Mouse (Mus musculus) megakaryocyte progenitor cell, adult 5-6 weeks (primary cell): ENCODE data around the gene Tmem151b. TPM values are rescaled to one million over a fixed set of nuclear protein-coding genes. Genes with fewer than 3 reads are reported as not detected.

ENCODE experiments used
- ATAC-seq: replicated peaks from 2 replicates; pipeline ENCODE4 v1.8.0; 2016; ENCODE audit warnings: mild to moderate bottlenecking, moderate TSS enrichment, inconsistent platforms; ENCODE audit not compliant: poor library complexity
- total RNA-seq, 2 experiments: library from RNA; stranded (forward) in 1 of 2; stranded (reverse) in 1 of 2; fragments of 157-497, 149-512 nt in 1 of 2; fragments of 200-1000 nt in 1 of 2; gene quantifications; 2 replicates each; pipeline versions ENCODE4 v1.2.3 to v1.2.4; 2015 to 2017

The Tmem151b gene
- total RNA-seq (2015) = 0.12 TPM in 1 of 2 replicates, not detected in the other
- 0.12 TPM in 1 of 2 replicates, not detected in the other for total RNA-seq (2017)

- ATAC-seq = no peak
These were observed at the start of gene Tmem151b for GRCm38 (mm10) chr17:45549617-45550181. Gene Tmem151b (minus strand): TSS chr17:45549677.

DNA sequence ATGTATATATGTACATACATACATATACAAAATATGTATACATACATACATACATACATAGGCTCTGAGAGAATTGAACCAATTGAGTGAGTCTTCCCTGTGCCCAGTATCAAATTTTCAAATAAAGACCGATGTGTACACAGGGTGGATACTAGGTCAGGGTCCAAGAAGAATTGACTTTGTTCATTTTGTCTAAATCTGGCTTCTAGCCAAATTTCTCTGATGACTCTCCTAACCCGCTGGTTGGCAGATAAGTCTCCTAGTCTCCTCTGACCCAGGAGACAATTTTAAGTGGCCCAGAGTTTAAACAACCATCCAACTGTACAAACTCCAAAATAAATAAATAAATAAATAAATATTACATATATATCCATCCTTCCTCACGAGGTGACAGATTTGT is 49.4 kb upstream of the Tmem151b start:
- ATAC-seq = no peak

GRCm38 (mm10) chr17:45598376-45598775 is 48.9 kb upstream of the Tmem151b start:
- no peak for ATAC-seq

GRCm38 (mm10) chr17:45597787-45598186 is 48.3 kb upstream of the Tmem151b start:
- ATAC-seq = peak; percentile 12; the same call in 1 of the 2 replicates

- peak; percentile 64 for ATAC-seq
These were observed 47.3 kb upstream of the Tmem151b start for GRCm38 (mm10) chr17:45596631-45597396.

GRCm38 (mm10) chr17:45595736-45596390 is 46.4 kb upstream of the Tmem151b start:
- ATAC-seq = no peak

GRCm38 (mm10) chr17:45594881-45595735 is 45.6 kb upstream of the Tmem151b start:
- peak; percentile 36 for ATAC-seq

DNA sequence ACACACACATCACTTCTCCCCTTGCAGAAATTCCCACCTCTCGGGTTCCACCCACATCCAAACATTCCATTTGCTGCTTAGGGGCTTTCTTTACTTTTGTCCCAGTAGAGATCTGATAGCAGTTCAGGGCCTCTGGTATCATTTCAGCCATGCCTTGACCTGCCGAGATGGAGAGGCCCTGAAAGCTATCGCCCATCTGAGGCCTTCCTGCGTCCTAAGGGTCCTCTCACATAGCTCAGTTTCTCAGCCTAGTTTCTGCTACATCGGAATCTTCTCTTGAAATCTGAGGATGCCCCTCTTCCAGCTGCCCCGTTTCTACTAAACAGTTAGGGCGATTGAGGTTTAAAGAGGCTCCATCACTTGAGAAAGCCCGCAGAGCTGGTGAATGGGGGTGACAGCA is 44.7 kb upstream of the Tmem151b start:
- ATAC-seq = no peak

GRCm38 (mm10) chr17:45593479-45593878 is 44.0 kb upstream of the Tmem151b start:
- peak; percentile 42 for ATAC-seq

DNA sequence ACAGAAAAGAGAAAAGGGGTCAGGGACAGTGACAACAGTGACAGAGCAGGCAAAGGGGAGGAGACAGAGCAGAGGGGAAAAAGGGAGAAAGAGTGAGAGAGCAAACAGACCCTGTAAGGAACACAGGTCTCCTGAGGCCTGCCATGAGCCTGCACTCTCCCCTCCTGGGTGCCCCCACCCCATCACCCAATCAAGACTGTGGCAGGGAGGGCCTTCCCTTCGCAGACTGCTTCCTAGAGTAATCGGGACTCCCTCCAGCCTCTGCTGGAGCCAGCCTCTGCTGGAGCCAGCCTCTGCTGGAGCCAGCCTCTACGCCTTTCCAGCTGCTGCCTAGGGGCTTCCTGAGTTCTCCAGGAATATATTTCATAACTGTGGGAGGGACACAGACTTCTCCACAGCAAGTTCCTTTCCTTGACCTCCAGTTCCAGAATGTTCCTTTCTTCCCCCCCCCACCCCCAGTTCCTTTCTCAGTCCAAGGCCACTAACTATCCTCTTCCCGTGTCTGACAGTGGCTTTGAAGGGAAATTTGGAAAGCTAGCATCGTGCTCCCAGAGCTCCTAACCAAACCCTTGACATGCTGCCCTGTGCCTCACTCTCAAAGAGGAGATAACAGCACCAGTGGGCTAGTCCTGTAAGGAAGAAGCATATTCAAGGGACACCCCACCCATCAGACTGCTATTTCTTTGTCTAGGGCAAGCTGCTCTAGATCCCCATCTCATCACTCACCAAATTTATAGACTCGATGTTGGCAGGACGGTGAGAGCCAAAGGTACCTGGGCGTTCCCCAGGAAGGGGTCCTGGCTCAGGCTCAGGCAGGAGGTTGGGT is 43.3 kb upstream of the Tmem151b start:
- peak; percentile 19 for ATAC-seq

DNA sequence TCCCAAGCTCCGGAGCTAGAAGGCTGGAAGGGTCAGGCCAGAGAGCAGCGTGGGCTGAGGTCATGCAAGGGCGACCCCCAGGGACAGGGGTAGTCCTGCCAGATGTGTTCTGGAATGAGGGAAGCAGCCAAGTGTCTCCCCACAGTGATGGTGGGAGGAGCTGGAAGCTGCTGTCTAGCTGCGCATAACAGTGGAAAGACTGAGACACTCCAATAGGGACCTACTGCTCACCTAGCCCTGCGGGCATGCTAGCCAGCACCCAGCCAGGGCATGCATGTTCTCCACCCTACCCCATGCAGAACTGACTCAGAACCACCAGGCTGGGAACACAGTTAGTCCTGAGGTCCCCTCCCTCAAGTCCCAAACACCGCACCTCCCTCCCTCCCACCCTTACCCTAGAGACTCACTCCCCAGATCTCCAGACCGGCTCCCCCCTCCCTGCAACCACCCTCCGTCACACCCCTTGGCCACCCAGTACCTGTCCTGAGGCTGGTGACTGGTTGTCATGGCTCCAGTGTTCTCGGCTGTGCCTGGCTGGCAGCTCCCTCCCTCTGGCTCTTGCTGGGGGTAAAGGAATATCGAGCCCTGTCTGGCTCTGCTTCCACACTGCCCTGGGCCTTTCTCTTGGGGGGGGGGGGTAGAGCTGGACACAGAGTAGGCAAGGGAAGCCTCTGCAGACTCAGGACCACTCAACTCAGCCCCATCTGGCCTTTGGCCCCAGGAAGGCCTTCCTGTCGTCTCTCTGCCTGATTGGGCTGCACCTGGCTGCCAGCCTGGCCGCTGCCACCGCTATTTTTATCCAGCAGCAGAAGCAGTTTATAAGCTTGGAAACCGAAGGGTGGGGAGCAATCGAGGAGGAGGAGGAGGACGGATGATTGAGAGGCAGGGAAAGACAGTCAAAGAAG is 42.5 kb upstream of the Tmem151b start:
- no peak for ATAC-seq

DNA sequence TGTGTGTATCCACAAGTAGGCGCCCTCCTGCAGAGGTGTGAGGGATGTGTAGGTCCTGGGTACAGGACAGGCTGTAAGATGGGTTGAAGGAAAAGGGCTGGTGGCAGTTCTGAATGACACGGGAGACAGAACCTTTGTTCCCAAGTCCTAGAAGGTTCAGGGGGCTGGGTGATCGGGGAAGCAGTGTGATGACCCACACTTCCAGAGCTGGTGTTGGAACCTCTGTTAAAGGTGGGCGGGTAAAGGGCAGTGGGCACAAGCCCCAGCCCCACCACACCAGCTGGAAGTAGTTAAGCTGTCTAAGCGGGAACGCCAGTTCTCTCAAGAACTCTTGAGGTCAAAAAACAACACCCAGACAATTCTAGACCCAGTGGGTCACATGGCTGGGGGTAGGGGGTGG is 40.9 kb upstream of the Tmem151b start:
- ATAC-seq = no peak

DNA sequence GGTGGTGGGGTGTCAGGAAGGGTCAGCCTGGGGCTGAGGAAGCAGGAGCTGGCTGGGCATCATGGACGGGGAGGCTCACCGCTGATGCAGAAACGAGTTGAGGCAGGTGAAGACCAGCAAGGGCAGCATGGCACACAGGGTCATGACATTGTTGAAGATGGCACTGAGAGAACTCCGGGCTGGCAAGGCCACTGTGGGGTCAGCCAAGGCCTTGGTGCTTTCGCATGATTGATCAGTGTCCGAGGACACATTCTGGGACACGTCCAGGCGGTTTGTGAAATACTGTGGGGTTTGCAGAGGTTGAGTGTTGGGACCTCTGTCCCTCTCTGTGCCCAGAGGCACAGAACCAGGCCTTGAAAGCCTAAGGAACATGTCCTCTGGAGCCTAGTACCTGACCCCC is 40.4 kb upstream of the Tmem151b start:
- ATAC-seq = no peak

GRCm38 (mm10) chr17:45589236-45589635 is 39.8 kb upstream of the Tmem151b start:
- ATAC-seq = no peak

- ATAC-seq = no peak
These were observed 38.9 kb upstream of the Tmem151b start for GRCm38 (mm10) chr17:45588370-45588769.

GRCm38 (mm10) chr17:45586449-45586837 is 37.0 kb upstream of the Tmem151b start:
- ATAC-seq = 0 out of 2 replicates have a peak, but pooled peaks have one; percentile 5

GRCm38 (mm10) chr17:45585725-45586448 is 36.4 kb upstream of the Tmem151b start:
- ATAC-seq = no peak

GRCm38 (mm10) chr17:45584939-45585678 is 35.6 kb upstream of the Tmem151b start:
- ATAC-seq = peak; percentile 44
